ENCODE assay signal across 10 mouse cellular contexts in the genomic region with DNA sequence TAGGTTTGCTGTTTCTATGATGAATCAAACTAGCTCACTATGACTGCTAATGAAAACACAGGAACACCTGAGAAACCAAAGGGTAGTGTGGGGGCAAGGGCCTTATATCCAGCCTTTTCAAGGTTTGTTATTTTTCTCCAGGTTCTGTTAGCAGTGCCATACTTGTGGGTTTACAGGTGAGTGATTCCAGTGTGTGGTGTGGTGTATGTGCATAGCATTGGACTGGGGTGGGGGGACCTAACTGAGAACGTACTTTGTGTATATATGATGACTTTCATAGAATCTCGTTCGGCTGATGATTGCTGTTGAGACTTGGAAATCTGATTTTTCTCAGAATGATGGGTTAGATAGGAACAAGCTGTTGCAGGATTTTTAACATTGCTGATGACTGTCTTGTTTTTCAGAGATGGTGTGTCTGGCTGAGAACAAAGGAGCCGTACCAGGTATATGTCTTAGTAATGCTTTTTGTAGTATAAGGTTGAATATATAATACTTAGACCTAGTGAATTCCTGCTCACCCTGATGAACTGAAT. TPM values are rescaled to one million over a fixed set of nuclear protein-coding genes. Genes with fewer than 3 reads are reported as not detected.
A peak's percentile ranks its signal among the peaks of the same experiment; 100 is the strongest.
DNase-seq lines count a peak whose midpoint lies in the region; ATAC-seq and TF ChIP-seq lines count a peak whose summit lies in the region.
"Had no signal": no experiment of that assay in that cellular context is flagged by ENCODE, and none has a peak within 500 bp of the region (broad histone marks: within the 10 kb centered on the region; RNA-seq: fewer than 3 reads in every experiment).

No protein-coding gene starts in this region.

- no peaks in the 10 kb centered on the region for H3K27me3 ChIP-seq in kidney, embryonic 15.5 days
- no peaks in the 10 kb centered on the region for H3K27me3 ChIP-seq in limb, embryonic 11.5 days (ENCODE audit: control insufficient read depth, insufficient read depth, low read length)
- no peaks in the 10 kb centered on the region for H3K27me3 ChIP-seq in neural tube, embryonic 14.5 days (ENCODE audit: control insufficient read depth, insufficient read depth, low read length)
- H3K27me3 ChIP-seq in cerebellum, adult 2 months (ENCODE audit: control insufficient read depth, insufficient read depth, low read length), result no peaks in the 10 kb centered on the region

- 46% methylated on average over 4 of the region's 4 CpGs for WGBS in kidney, embryonic 15.5 days
- WGBS in limb, embryonic 11.5 days, result 51% methylated on average over 4 of the region's 4 CpGs
- WGBS in neural tube, embryonic 14.5 days, result 51% methylated on average over 4 of the region's 4 CpGs
- WGBS in cerebellum, adult 2 months, result 40% methylated on average over 4 of the region's 4 CpGs

- no peak for DNase-seq in kidney, postnatal 4 days
- DNase-seq in limb, embryonic 11.5 days (ENCODE audit: low spot score), result no peak
- DNase-seq in cerebellum, adult 2 months, result no peak
- DNase-seq in retina, embryonic 14.5 days (ENCODE audit: low spot score), result no peak
- no peak for DNase-seq in gastrocnemius, postnatal 10 days
- DNase-seq: lung, postnatal 36 days had no signal

- no peak for ATAC-seq in kidney, embryonic 15.5 days (replicated peaks; ENCODE audit: low FRiP score)
- no peak for ATAC-seq in limb, embryonic 11.5 days (ENCODE audit: insufficient number of reproducible peaks, low FRiP score, low TSS enrichment, low read depth)
- no peak for ATAC-seq in neural tube, embryonic 14.5 days (ENCODE audit: low read depth)

- H3K27ac ChIP-seq in kidney, embryonic 15.5 days, result peak overlapping the region; percentile 94
- peak overlapping the region; percentile 49 for H3K27ac ChIP-seq in embryonic fibroblast, embryonic 13.5 days (ENCODE audit: insufficient read depth, low read length)
- no peak overlapping the region for H3K27ac ChIP-seq in limb, embryonic 11.5 days (replicated peaks; ENCODE audit: low read depth, low read length)
- no peak overlapping the region for H3K27ac ChIP-seq in neural tube, embryonic 14.5 days (ENCODE audit: low read depth, low read length)
- no peak overlapping the region for H3K27ac ChIP-seq in cerebellum, adult 2 months (ENCODE audit: insufficient read depth, low read length)

- H3K9me3 ChIP-seq in kidney, embryonic 15.5 days (replicated peaks), result no peaks in the 10 kb centered on the region
- no peaks in the 10 kb centered on the region for H3K9me3 ChIP-seq in limb, embryonic 11.5 days (ENCODE audit: control insufficient read depth, low read length)
- no peaks in the 10 kb centered on the region for H3K9me3 ChIP-seq in neural tube, embryonic 14.5 days (ENCODE audit: control insufficient read depth, low read length)

- H3K4me2 ChIP-seq in kidney, embryonic 15.5 days, result peak overlapping the region; percentile 70
- peak overlapping the region; percentile 91 for H3K4me2 ChIP-seq in limb, embryonic 11.5 days (ENCODE audit: low read depth, severe bottlenecking)
- peak overlapping the region; percentile 72 for H3K4me2 ChIP-seq in neural tube, embryonic 14.5 days (ENCODE audit: low read depth, low read length)

- peak overlapping the region; percentile 84 for H3K4me3 ChIP-seq in kidney, embryonic 15.5 days (replicated peaks)
- H3K4me3 ChIP-seq in embryonic fibroblast, embryonic 13.5 days (ENCODE audit: insufficient read depth, low read length), result peak overlapping the region; percentile 96
- H3K4me3 ChIP-seq in limb, embryonic 11.5 days (ENCODE audit: low read depth, low read length), result peak overlapping the region; percentile 76
- H3K4me3 ChIP-seq in neural tube, embryonic 14.5 days (ENCODE audit: low read depth, low read length), result peak overlapping the region; percentile 86
- no peak overlapping the region for H3K4me3 ChIP-seq in cerebellum, adult 2 months (replicated peaks; ENCODE audit: insufficient read depth, low read depth, low read length)

- peaks cover 36% of the 10 kb centered on the region for H3K4me1 ChIP-seq in kidney, embryonic 15.5 days
- H3K4me1 ChIP-seq in embryonic fibroblast, embryonic 13.5 days (ENCODE audit: control insufficient read depth, insufficient read depth, low read length), result 0 out of 2 replicates have a peak, but pooled peaks cover 2% of the 10 kb centered on the region
- peaks cover 8% of the 10 kb centered on the region; the same call in 1 of the 2 replicates for H3K4me1 ChIP-seq in limb, embryonic 11.5 days (ENCODE audit: control insufficient read depth, insufficient read depth, low read length)
- peaks cover 27% of the 10 kb centered on the region for H3K4me1 ChIP-seq in neural tube, embryonic 14.5 days (ENCODE audit: control insufficient read depth, insufficient read depth, low read length)
- peaks cover 10% of the 10 kb centered on the region for H3K4me1 ChIP-seq in cerebellum, adult 2 months (ENCODE audit: control insufficient read depth, insufficient read depth, low read length)

- H3K36me3 ChIP-seq in kidney, embryonic 15.5 days, result peaks cover 31% of the 10 kb centered on the region
- peaks cover 17% of the 10 kb centered on the region for H3K36me3 ChIP-seq in limb, embryonic 11.5 days (ENCODE audit: control insufficient read depth, insufficient read depth, low read length)
- peaks cover 21% of the 10 kb centered on the region for H3K36me3 ChIP-seq in neural tube, embryonic 14.5 days (ENCODE audit: control insufficient read depth, insufficient read depth, low read length)

- peak overlapping the region; percentile 96 for H3K9ac ChIP-seq in kidney, embryonic 15.5 days
- peak overlapping the region; percentile 91 for H3K9ac ChIP-seq in limb, embryonic 11.5 days (ENCODE audit: low read length)
- H3K9ac ChIP-seq in neural tube, embryonic 14.5 days (replicated peaks; ENCODE audit: low read depth, low read length), result peak overlapping the region; percentile 90; the same call in 1 of the 2 replicates

- TF ChIP-seq POLR2A in embryonic fibroblast, embryonic 13.5 days (IDR thresholded peaks at IDR 0.05; ENCODE audit: low read depth, low read length), result no peak
- no peak for TF ChIP-seq POLR2A in cerebellum, adult 2 months (IDR thresholded peaks at IDR 0.05; ENCODE audit: borderline replicate concordance, insufficient read depth, low read length)

- no peak for TF ChIP-seq CTCF in embryonic fibroblast, embryonic 13.5 days (IDR thresholded peaks at IDR 0.05; ENCODE audit: borderline replicate concordance, insufficient read depth, low read length)
- no peak for TF ChIP-seq CTCF in cerebellum, adult 2 months (IDR thresholded peaks at IDR 0.05; ENCODE audit: borderline replicate concordance, insufficient read depth, low read depth, low read length)

RNA-seq across cellular contexts. Expression of gene Slc3a2, which starts 2.0 kb away (rescaled TPM):
- polyA plus RNA-seq in kidney, embryonic 15.5 days (2015; fragmentation: Nextera tagmentation; extraction: Ambion mirVana), result 115 and 123 TPM in 2 replicates
- polyA plus RNA-seq in embryonic fibroblast, embryonic 13.5 days (2011; ENCODE audit: insufficient read length, low read depth, missing spikeins), result 203 and 309 TPM in 2 replicates
- 108 and 114 TPM in 2 replicates for polyA plus RNA-seq in limb, embryonic 11.5 days (2014; fragmentation: Nextera tagmentation; extraction: Ambion mirVana)
- polyA plus RNA-seq in neural tube, embryonic 14.5 days (2014; fragmentation: Nextera tagmentation; extraction: Ambion mirVana), result 145 and 163 TPM in 2 replicates
- polyA plus RNA-seq in cerebellum, adult 2 months (2012; rRNA removed), result 214 and 221 TPM in 2 replicates
- 10 to 100 TPM; 29.4 to 36.7 TPM for total RNA-seq in gastrocnemius, postnatal 10 days (2021)

RNA-seq across cellular contexts. Expression of gene Wdr74, which starts 10.5 kb away (rescaled TPM):
- 90.1 and 94.2 TPM in 2 replicates for polyA plus RNA-seq in kidney, embryonic 15.5 days (2015; fragmentation: Nextera tagmentation; extraction: Ambion mirVana)
- polyA plus RNA-seq in embryonic fibroblast, embryonic 13.5 days (2011; ENCODE audit: insufficient read length, low read depth, missing spikeins), result 46.5 and 52.3 TPM in 2 replicates
- polyA plus RNA-seq in limb, embryonic 11.5 days (2014; fragmentation: Nextera tagmentation; extraction: Ambion mirVana), result 92.9 and 100 TPM in 2 replicates
- polyA plus RNA-seq in neural tube, embryonic 14.5 days (2014; fragmentation: Nextera tagmentation; extraction: Ambion mirVana), result 88.5 and 91.5 TPM in 2 replicates
- 55.5 and 57.6 TPM in 2 replicates for polyA plus RNA-seq in cerebellum, adult 2 months (2012; rRNA removed)
- 10 to 100 TPM; 26.5 to 27.4 TPM for total RNA-seq in gastrocnemius, postnatal 10 days (2021)

RNA-seq across cellular contexts. Expression of gene 1700092M07Rik, which starts 15.4 kb away (rescaled TPM):
- 2.0 and 2.6 TPM in 2 replicates for polyA plus RNA-seq in kidney, embryonic 15.5 days (2015; fragmentation: Nextera tagmentation; extraction: Ambion mirVana)
- polyA plus RNA-seq in embryonic fibroblast, embryonic 13.5 days (2011; ENCODE audit: insufficient read length, low read depth, missing spikeins), result not detected in 2 replicates
- 0.99 and 1.8 TPM in 2 replicates for polyA plus RNA-seq in limb, embryonic 11.5 days (2014; fragmentation: Nextera tagmentation; extraction: Ambion mirVana)
- 1.8 and 2.6 TPM in 2 replicates for polyA plus RNA-seq in neural tube, embryonic 14.5 days (2014; fragmentation: Nextera tagmentation; extraction: Ambion mirVana)
- 0.33 and 0.65 TPM in 2 replicates for polyA plus RNA-seq in cerebellum, adult 2 months (2012; rRNA removed)
- under 1 TPM in 1 of 2 experiments, not detected in 1; 0.65 TPM for total RNA-seq in gastrocnemius, postnatal 10 days (2021)
- total RNA-seq: hematopoietic stem cell, adult 5-6 weeks had no signal

RNA-seq across cellular contexts. Expression of gene Stx5a, which starts 16.1 kb away (rescaled TPM):
- polyA plus RNA-seq in kidney, embryonic 15.5 days (2015; fragmentation: Nextera tagmentation; extraction: Ambion mirVana), result 132 and 145 TPM in 2 replicates
- polyA plus RNA-seq in embryonic fibroblast, embryonic 13.5 days (2011; ENCODE audit: insufficient read length, low read depth, missing spikeins), result 97.6 and 114 TPM in 2 replicates
- polyA plus RNA-seq in limb, embryonic 11.5 days (2014; fragmentation: Nextera tagmentation; extraction: Ambion mirVana), result 125 and 127 TPM in 2 replicates
- polyA plus RNA-seq in neural tube, embryonic 14.5 days (2014; fragmentation: Nextera tagmentation; extraction: Ambion mirVana), result 115 and 120 TPM in 2 replicates
- polyA plus RNA-seq in cerebellum, adult 2 months (2012; rRNA removed), result 116 and 119 TPM in 2 replicates
- total RNA-seq in gastrocnemius, postnatal 10 days (2021), result 10 to 100 TPM; 35.6 to 46.3 TPM

RNA-seq across cellular contexts. Expression of gene Nxf1, which starts 31.7 kb away (rescaled TPM):
- 183 and 189 TPM in 2 replicates for polyA plus RNA-seq in kidney, embryonic 15.5 days (2015; fragmentation: Nextera tagmentation; extraction: Ambion mirVana)
- 172 and 183 TPM in 2 replicates for polyA plus RNA-seq in embryonic fibroblast, embryonic 13.5 days (2011; ENCODE audit: insufficient read length, low read depth, missing spikeins)
- polyA plus RNA-seq in limb, embryonic 11.5 days (2014; fragmentation: Nextera tagmentation; extraction: Ambion mirVana), result 228 and 247 TPM in 2 replicates
- 120 and 140 TPM in 2 replicates for polyA plus RNA-seq in neural tube, embryonic 14.5 days (2014; fragmentation: Nextera tagmentation; extraction: Ambion mirVana)
- polyA plus RNA-seq in cerebellum, adult 2 months (2012; rRNA removed), result 134 and 135 TPM in 2 replicates
- 10 to 100 TPM; 40.8 to 61.8 TPM for total RNA-seq in gastrocnemius, postnatal 10 days (2021)

Comparison
In these comparisons a context has a peak if more than half of its experiments do, and no peak if none do; other contexts are left out.
1. H3K27ac ChIP-seq: peak in kidney, embryonic 15.5 days (single experiment) and embryonic fibroblast, embryonic 13.5 days (single experiment); none in limb, embryonic 11.5 days (single experiment), neural tube, embryonic 14.5 days (single experiment) and cerebellum, adult 2 months (single experiment).
2. Peak in every context shown above with its lines, with median percentiles within 50 percentile points of each other: H3K4me2 ChIP-seq and H3K9ac ChIP-seq.